Comparison of ENCODE assay signal across 19 mouse cellular contexts in genomic region chr3:41343431-41343830, GRCm38 (mm10).
DNase-seq lines count a peak whose midpoint lies in the region; ATAC-seq and TF ChIP-seq lines count a peak whose summit lies in the region.
"Had no signal": no experiment of that assay in that cellular context is flagged by ENCODE, and none has a peak within 500 bp of the region (broad histone marks: within the 10 kb centered on the region; RNA-seq: fewer than 3 reads in every experiment).

No protein-coding gene starts in this region.

- H3K27me3 ChIP-seq in Patski = no peaks in the 10 kb centered on the region
- H3K27me3 ChIP-seq: embryonic facial prominence, embryonic 12.5 days; forebrain, embryonic 13.5 days; forebrain, embryonic 15.5 days had no signal

- ATAC-seq in Patski = peak; percentile 69
- ATAC-seq: forebrain, embryonic 13.5 days; forebrain, embryonic 15.5 days; forebrain, postnatal 0 days had no signal

- CTCF ChIA-PET in Patski (lab: Charles Lee) = interaction anchor here (1.5 to 6.6 kb wide), 2 partner anchors 11 to 17 kb away, joined by 4 to 40 read pairs; no protein-coding TSS in a partner anchor

- POLR2A ChIA-PET in Patski (lab: Charles Lee) = interaction anchor here (1.3 kb wide), 1 partner anchor 17 kb away, joined by 3 read pairs; no protein-coding TSS in a partner anchor

- in situ Hi-C loops in Patski (cut with MboI; ENCODE audit: low pct_unique_long_range_greater_than_20kb) = no loop called here

- DNase-seq in 3134 (ENCODE audit: extremely low read depth, insufficient read length, low spot score) (peak; percentile 30), 3T3-L1 (ENCODE audit: low read depth, low spot score) (peak; percentile 79), Patski (ENCODE audit: low read depth, low spot score) (no peak)
- no peak for DNase-seq in right cerebral cortex, postnatal 10 days (ENCODE audit: low spot score in 2 of 2)
- DNase-seq in embryo, embryonic 11 days = no peak
- no peak for DNase-seq in thymus, postnatal 10 days (ENCODE audit: low spot score in 2 of 2)
- DNase-seq: adrenal gland, adult 2 months; adrenal gland, postnatal 10 days; adrenal gland, postnatal 25 days; cerebellum, adult 11 months; cerebellum, adult 18-20 months; cerebellum, adult 8-10 months; cerebellum, adult 9-11 months; cerebellum, postnatal 14 days; cerebellum, postnatal 36 days; forebrain, postnatal 0 days had no signal

- no peak for TF ChIP-seq CTCF in Patski (IDR thresholded peaks at IDR 0.05)

Comparison
In these comparisons a context has a peak if more than half of its experiments do, and no peak if none do; other contexts are left out.
1. DNase-seq: peak in 3134 (single experiment) and 3T3-L1 (single experiment); none in Patski (single experiment), right cerebral cortex, postnatal 10 days (0 of 2), embryo, embryonic 11 days (single experiment) and thymus, postnatal 10 days (0 of 2).